Mouse (Mus musculus) ES-E14 (cell line): Measurements from ENCODE around the gene Luzp1.

ENCODE experiments used
- CHD2 ChIP-seq: IDR thresholded peaks from 2 replicates; pipeline ENCODE4 v1.6.1; 2014; ENCODE audit warnings: mild to moderate bottlenecking, low read depth, low read length, inconsistent platforms
- MAFK ChIP-seq: IDR thresholded peaks from 2 replicates; pipeline ENCODE4 v1.6.1; 2014; ENCODE audit warnings: mild to moderate bottlenecking, low read depth, low read length, inconsistent platforms; ENCODE audit not compliant: insufficient read depth
- ZC3H11A ChIP-seq: IDR thresholded peaks from 2 replicates; pipeline ENCODE4 v1.6.1; 2012; ENCODE audit warnings: low read depth, mild to moderate bottlenecking, inconsistent platforms, low read length, borderline replicate concordance

DNA sequence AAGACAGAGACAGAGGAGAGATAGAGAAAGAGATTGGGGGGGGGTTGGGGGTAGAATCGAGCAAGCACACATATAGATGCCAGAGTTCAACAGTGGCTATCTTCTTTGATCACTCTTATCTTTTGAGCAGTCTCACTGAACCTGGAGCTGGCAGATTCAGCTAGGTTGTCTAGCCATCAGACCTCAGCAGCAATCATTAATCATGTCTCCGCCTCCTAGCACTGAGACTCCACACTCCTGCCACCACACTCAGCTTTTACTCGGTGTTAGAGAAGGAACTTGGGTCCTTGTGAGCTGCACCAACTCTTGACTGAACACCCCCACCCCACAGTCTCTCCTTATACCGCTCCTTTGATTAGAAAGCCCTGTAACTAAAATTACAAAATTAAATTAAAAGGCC is 122.5 kb downstream of the Luzp1 start:
- TF ChIP-seq CHD2 (no peak), MAFK (no peak), ZC3H11A (no peak)
